In the genomic region with DNA sequence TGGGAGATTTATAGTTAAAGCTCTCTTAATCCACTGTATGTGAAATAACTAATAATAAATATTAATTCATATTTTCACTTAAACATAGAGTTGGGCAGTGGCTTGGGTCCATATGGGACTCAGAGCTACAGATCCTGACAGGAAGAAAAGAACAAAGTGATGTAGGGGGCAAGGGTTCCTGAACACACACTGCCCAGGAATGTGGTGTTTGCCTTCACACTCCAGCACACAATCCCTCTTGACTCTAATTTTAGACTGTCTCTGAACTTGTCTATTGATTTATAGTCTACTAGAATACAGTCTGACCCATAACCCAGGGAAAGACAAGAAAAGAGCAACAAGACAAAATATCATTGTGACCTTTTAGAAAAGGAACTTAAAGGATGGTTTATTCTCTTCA, we compare ENCODE assay signal across 26 mouse cellular contexts. TPM values are rescaled to one million over a fixed set of nuclear protein-coding genes. Genes with fewer than 3 reads are reported as not detected.
A peak's percentile ranks its signal among the peaks of the same experiment; 100 is the strongest.
DNase-seq lines count a peak whose midpoint lies in the region; ATAC-seq and TF ChIP-seq lines count a peak whose summit lies in the region.
"Had no signal": no experiment of that assay in that cellular context is flagged by ENCODE, and none has a peak within 500 bp of the region (broad histone marks: within the 10 kb centered on the region; RNA-seq: fewer than 3 reads in every experiment).

No protein-coding gene starts in this region.

- no peaks in the 10 kb centered on the region for H3K27me3 ChIP-seq in kidney, embryonic 15.5 days
- no peaks in the 10 kb centered on the region for H3K27me3 ChIP-seq in kidney, postnatal 0 days (ENCODE audit: insufficient read depth, low read length)
- H3K27me3 ChIP-seq: CH12.LX; embryonic facial prominence, embryonic 13.5 days; embryonic facial prominence, embryonic 15.5 days; forebrain, embryonic 12.5 days had no signal

- H3K4me3 ChIP-seq in kidney, embryonic 15.5 days (replicated peaks) = no peak overlapping the region
- no peak overlapping the region for H3K4me3 ChIP-seq in kidney, postnatal 0 days (replicated peaks; ENCODE audit: low read depth, low read length)
- H3K4me3 ChIP-seq: embryonic facial prominence, embryonic 13.5 days; embryonic facial prominence, embryonic 15.5 days; erythroblast, embryonic 14.5 days; forebrain, embryonic 10.5 days; forebrain, embryonic 12.5 days had no signal

- H3K36me3 ChIP-seq in kidney, embryonic 15.5 days = no peaks in the 10 kb centered on the region
- no peaks in the 10 kb centered on the region for H3K36me3 ChIP-seq in kidney, postnatal 0 days (ENCODE audit: insufficient read depth, low read length)
- H3K36me3 ChIP-seq: embryonic facial prominence, embryonic 13.5 days; embryonic facial prominence, embryonic 15.5 days; forebrain, embryonic 10.5 days; forebrain, embryonic 12.5 days; G1E had no signal

- no peaks in the 10 kb centered on the region for H3K4me1 ChIP-seq in kidney, embryonic 15.5 days
- H3K4me1 ChIP-seq in kidney, postnatal 0 days (replicated peaks; ENCODE audit: insufficient read depth, low read length) = no peaks in the 10 kb centered on the region
- H3K4me1 ChIP-seq: embryonic facial prominence, embryonic 13.5 days; embryonic facial prominence, embryonic 15.5 days; forebrain, embryonic 10.5 days; forebrain, embryonic 12.5 days had no signal

- H3K27ac ChIP-seq in kidney, embryonic 15.5 days = no peak overlapping the region
- no peak overlapping the region for H3K27ac ChIP-seq in kidney, postnatal 0 days
- H3K27ac ChIP-seq: embryonic facial prominence, embryonic 13.5 days; embryonic facial prominence, embryonic 15.5 days; forebrain, embryonic 10.5 days; forebrain, embryonic 12.5 days had no signal

- ATAC-seq in kidney, embryonic 15.5 days (replicated peaks; ENCODE audit: low FRiP score) = peak; percentile 70; the same call in 1 of the 2 replicates
- ATAC-seq in kidney, postnatal 0 days (replicated peaks; ENCODE audit: low FRiP score, low read depth) = no peak
- ATAC-seq: CD4-positive, CD25-positive, alpha-beta regulatory T cell, adult 4 months; forebrain, embryonic 14.5 days; forebrain, embryonic 16.5 days had no signal

- no peak overlapping the region for H3K4me2 ChIP-seq in kidney, embryonic 15.5 days
- no peak overlapping the region for H3K4me2 ChIP-seq in kidney, postnatal 0 days (ENCODE audit: low read length)
- H3K4me2 ChIP-seq: embryonic facial prominence, embryonic 13.5 days; embryonic facial prominence, embryonic 15.5 days; forebrain, embryonic 12.5 days had no signal

- H3K9me3 ChIP-seq in kidney, embryonic 15.5 days (replicated peaks) = no peaks in the 10 kb centered on the region
- no peaks in the 10 kb centered on the region for H3K9me3 ChIP-seq in kidney, postnatal 0 days (replicated peaks; ENCODE audit: low read length)
- H3K9me3 ChIP-seq: embryonic facial prominence, embryonic 13.5 days; embryonic facial prominence, embryonic 15.5 days; forebrain, embryonic 10.5 days; forebrain, embryonic 12.5 days; G1E had no signal

- no peak overlapping the region for H3K9ac ChIP-seq in kidney, embryonic 15.5 days
- no peak overlapping the region for H3K9ac ChIP-seq in kidney, postnatal 0 days (ENCODE audit: low read depth, low read length)
- H3K9ac ChIP-seq: embryonic facial prominence, embryonic 13.5 days; embryonic facial prominence, embryonic 15.5 days; forebrain, embryonic 12.5 days had no signal

- TF ChIP-seq CTCF in kidney, postnatal 0 days (IDR thresholded peaks at IDR 0.05; ENCODE audit: low read depth) = no peak

- DNase-seq in kidney, postnatal 14 days = no peak
- peak; percentile 25 for DNase-seq in kidney, postnatal 0 days (ENCODE audit: low spot score)
- DNase-seq in kidney, postnatal 4 days = no peak
- DNase-seq in thymus, adult 18-20 months = no peak
- DNase-seq: adrenal gland, adult 2 months; adrenal gland, postnatal 10 days; adrenal gland, postnatal 25 days; B cell, adult 2 months; cerebellum, adult 11 months; cerebellum, adult 18-20 months; cerebellum, adult 8-10 months; cerebellum, adult 9-11 months; cerebellum, postnatal 14 days; cerebellum, postnatal 36 days; embryo, embryonic 11 days had no signal

RNA-seq across cellular contexts. Expression of a gene that starts 48.9 kb away (rescaled TPM):
- polyA plus RNA-seq in kidney, embryonic 15.5 days (2015; fragmentation: Nextera tagmentation; extraction: Ambion mirVana) = 40.1 and 40.8 TPM in 2 replicates
- 30.1 and 32.3 TPM in 2 replicates for polyA plus RNA-seq in kidney, postnatal 0 days (2015; fragmentation: Nextera tagmentation; extraction: Ambion mirVana)

RNA-seq across cellular contexts. Expression of a gene that starts 49.0 kb away (rescaled TPM):
- 45.8 and 46.5 TPM in 2 replicates for polyA plus RNA-seq in kidney, embryonic 15.5 days (2015; fragmentation: Nextera tagmentation; extraction: Ambion mirVana)
- polyA plus RNA-seq in kidney, postnatal 0 days (2015; fragmentation: Nextera tagmentation; extraction: Ambion mirVana) = 56.7 and 58.8 TPM in 2 replicates
